Mouse (Mus musculus) neural tube, embryonic 12.5 days (tissue): ENCODE measurements around the gene Lefty2. TPM values are rescaled to one million over a fixed set of nuclear protein-coding genes. Genes with fewer than 3 reads are reported as not detected.

Experiments used
- ATAC-seq: fragments of 200-750 bp; cut with Nextera tagmentation; 2 replicates; pipeline ENCODE4 v1.8.0; 2017; ENCODE audit warnings: low read depth, mild to moderate bottlenecking, moderate TSS enrichment, moderate library complexity; ENCODE audit not compliant: low FRiP score
- H3K27ac ChIP-seq: fragments of 300-500 bp; sonication (generic); 2 replicates; pipeline ENCODE4 v1.5.1; 2016
- H3K27me3 ChIP-seq: fragments of 300-500 bp; sonication (generic); replicated peaks from 2 replicates; pipeline ENCODE4 v1.6.1; 2016; ENCODE audit warnings: mild to moderate bottlenecking
- H3K36me3 ChIP-seq: fragments of 300-500 bp; sonication (generic); 2 replicates; pipeline ENCODE4 v1.6.1; 2016; ENCODE audit warnings: mild to moderate bottlenecking
- H3K4me1 ChIP-seq: fragments of 300-500 bp; sonication (generic); 2 replicates; pipeline ENCODE4 v1.6.1; 2016
- H3K4me2 ChIP-seq: fragments of 300-500 bp; sonication (generic); replicated peaks from 2 replicates; pipeline ENCODE4 v1.6.1; 2016; ENCODE audit warnings: mild to moderate bottlenecking
- H3K4me3 ChIP-seq: fragments of 300-500 bp; sonication (generic); 2 replicates; pipeline ENCODE4 v1.5.1; 2016
- H3K9ac ChIP-seq: fragments of 300-500 bp; sonication (generic); 2 replicates; pipeline ENCODE4 v1.6.1; 2016; ENCODE audit warnings: mild to moderate bottlenecking
- H3K9me3 ChIP-seq: fragments of 300-500 bp; sonication (generic); 2 replicates; pipeline ENCODE4 v1.6.1; 2016; ENCODE audit warnings: mild to moderate bottlenecking
- WGBS: fragments of 180-500 bp; shearing (Covaris S2); methylation state at CpG from one replicate; pipeline ENCODE4 v1.1.7; 2016; 5-methylcytosine and 5-hydroxymethylcytosine counted together
- polyA plus RNA-seq: library from polyadenylated mRNA; unstranded; fragments of >200 nt; fragmentation: Nextera tagmentation; extraction: Ambion mirVana; gene quantifications from 2 replicates; pipeline ENCODE4 v1.2.1, GENCODE M21; 2016

Lefty2 gene
- polyA plus RNA-seq, 1 experiment from 2014 or later: not detected

GRCm38 (mm10) chr1:180903666-180904038 is 10.7 kb downstream of the Lefty2 start:
- H3K9ac ChIP-seq: no peak overlapping the region
- peak overlapping the region; percentile 79 for H3K4me3 ChIP-seq
- ATAC-seq: no peak
- H3K27me3 ChIP-seq: no peaks in the 10 kb centered on the region
- peaks cover 27% of the 10 kb centered on the region for H3K36me3 ChIP-seq
- H3K27ac ChIP-seq: no peak overlapping the region
- 41% methylated on average over 10 of the region's 10 CpGs for WGBS
- H3K4me2 ChIP-seq: peak overlapping the region; percentile 90
- H3K9me3 ChIP-seq: no peaks in the 10 kb centered on the region
- H3K4me1 ChIP-seq: peaks cover 18% of the 10 kb centered on the region

GRCm38 (mm10) chr1:180904039-180904814 is 11.3 kb downstream of the Lefty2 start, which contains the start of gene Pycr2:
Pycr2 (plus strand) TSS chr1:180904293.
- Histone ChIP-seq H3K4me2 (peak within 1 kb of the TSS; percentile 90), H3K36me3 (peaks cover 27% of the 10 kb centered on the region), H3K9ac (peak within 1 kb of the TSS; percentile 93), H3K27ac (peak within 1 kb of the TSS; percentile 55), H3K4me1 (peaks cover 18% of the 10 kb centered on the region), H3K4me3 (peak within 1 kb of the TSS; percentile 79), H3K9me3 (no peaks in the 10 kb centered on the region), H3K27me3 (no peaks in the 10 kb centered on the region)
- peak; percentile 98 for ATAC-seq
- under 1% methylated on average over 52 of the region's 52 CpGs for WGBS

GRCm38 (mm10) chr1:180904815-180905080 is 11.8 kb downstream of the Lefty2 start:
- peak overlapping the region; percentile 90 for H3K4me2 ChIP-seq
- peaks cover 27% of the 10 kb centered on the region for H3K36me3 ChIP-seq
- ATAC-seq: peak; percentile 33; the same call in 1 of the 2 replicates
- H3K4me3 ChIP-seq: peak overlapping the region; percentile 79
- peaks cover 18% of the 10 kb centered on the region for H3K4me1 ChIP-seq
- H3K27me3 ChIP-seq: no peaks in the 10 kb centered on the region
- H3K27ac ChIP-seq: no peak overlapping the region
- WGBS: 4% methylated on average over 5 of the region's 5 CpGs
- H3K9ac ChIP-seq: peak overlapping the region; percentile 93
- no peaks in the 10 kb centered on the region for H3K9me3 ChIP-seq

- H3K9me3 ChIP-seq: no peaks in the 10 kb centered on the region
- H3K4me2 ChIP-seq: peak overlapping the region; percentile 90
- WGBS: 69% methylated on average over 6 of the region's 6 CpGs
These were observed 12.4 kb downstream of the Lefty2 start for GRCm38 (mm10) chr1:180905307-180905706.

GRCm38 (mm10) chr1:180905876-180906275 is 13.0 kb downstream of the Lefty2 start:
- 95% methylated on average over 17 of the region's 17 CpGs for WGBS
- Histone ChIP-seq H3K4me2 (peak overlapping the region; percentile 90), H3K4me1 (peaks cover 18% of the 10 kb centered on the region), H3K36me3 (peaks cover 27% of the 10 kb centered on the region), H3K27me3 (no peaks in the 10 kb centered on the region), H3K4me3 (no peak overlapping the region), H3K9ac (no peak overlapping the region; the same call in 1 of the 2 replicates), H3K27ac (no peak overlapping the region), H3K9me3 (no peaks in the 10 kb centered on the region)
- no peak for ATAC-seq

More at GRCm38 (mm10) chr1:180905307-180905706, 12.4 kb downstream of the Lefty2 start:
- Histone ChIP-seq H3K9ac (peak overlapping the region; percentile 93), H3K27ac (no peak overlapping the region), H3K27me3 (no peaks in the 10 kb centered on the region), H3K4me1 (peaks cover 18% of the 10 kb centered on the region), H3K36me3 (peaks cover 27% of the 10 kb centered on the region), H3K4me3 (peak overlapping the region; percentile 79; the same call in 1 of the 2 replicates)
- no peak for ATAC-seq

- ATAC-seq: no peak
- H3K27me3 ChIP-seq: no peaks in the 10 kb centered on the region
- H3K36me3 ChIP-seq: peaks cover 27% of the 10 kb centered on the region
- H3K4me2 ChIP-seq: no peak overlapping the region
- WGBS: 93% methylated on average over 24 of the region's 24 CpGs
- no peak overlapping the region for H3K27ac ChIP-seq
- H3K9me3 ChIP-seq: no peaks in the 10 kb centered on the region
- no peak overlapping the region for H3K4me3 ChIP-seq
- peaks cover 18% of the 10 kb centered on the region for H3K4me1 ChIP-seq
- H3K9ac ChIP-seq: no peak overlapping the region
These were observed 13.7 kb downstream of the Lefty2 start for GRCm38 (mm10) chr1:180906461-180907147.

GRCm38 (mm10) chr1:180911138-180911537 is 18.2 kb downstream of the Lefty2 start:
- 52% methylated on average over 8 of the region's 8 CpGs for WGBS
- Histone ChIP-seq H3K36me3 (peaks cover 23% of the 10 kb centered on the region), H3K9me3 (no peaks in the 10 kb centered on the region), H3K27ac (no peak overlapping the region), H3K9ac (no peak overlapping the region), H3K4me3 (no peak overlapping the region), H3K27me3 (no peaks in the 10 kb centered on the region), H3K4me2 (no peak overlapping the region), H3K4me1 (peaks cover 4% of the 10 kb centered on the region; the same call in 1 of the 2 replicates)
- ATAC-seq: no peak

- 57% methylated on average over 20 of the region's 20 CpGs for WGBS
- Histone ChIP-seq H3K9ac (no peak overlapping the region), H3K4me3 (no peak overlapping the region), H3K4me1 (no peaks in the 10 kb centered on the region), H3K36me3 (peaks cover 18% of the 10 kb centered on the region), H3K27ac (no peak overlapping the region), H3K27me3 (no peaks in the 10 kb centered on the region), H3K4me2 (no peak overlapping the region), H3K9me3 (no peaks in the 10 kb centered on the region)
- ATAC-seq: no peak
These were observed 18.9 kb downstream of the Lefty2 start for GRCm38 (mm10) chr1:180911653-180912287.

- H3K4me3 ChIP-seq: no peak overlapping the region
- no peak overlapping the region for H3K27ac ChIP-seq
- no peaks in the 10 kb centered on the region for H3K27me3 ChIP-seq
- peaks cover 9% of the 10 kb centered on the region for H3K36me3 ChIP-seq
- H3K9me3 ChIP-seq: no peaks in the 10 kb centered on the region
- H3K4me2 ChIP-seq: no peak overlapping the region
- WGBS: 87% methylated on average over 5 of the region's 5 CpGs
- H3K4me1 ChIP-seq: no peaks in the 10 kb centered on the region
- H3K9ac ChIP-seq: no peak overlapping the region
- no peak for ATAC-seq
These were observed 19.9 kb downstream of the Lefty2 start for GRCm38 (mm10) chr1:180912792-180913191.

GRCm38 (mm10) chr1:180913797-180914196 is 20.9 kb downstream of the Lefty2 start:
- 64% methylated on average over 4 of the region's 4 CpGs for WGBS
- Histone ChIP-seq H3K4me2 (no peak overlapping the region), H3K4me1 (no peaks in the 10 kb centered on the region), H3K9me3 (no peaks in the 10 kb centered on the region), H3K4me3 (no peak overlapping the region), H3K36me3 (no peaks in the 10 kb centered on the region; the same call in 1 of the 2 replicates), H3K9ac (no peak overlapping the region), H3K27me3 (no peaks in the 10 kb centered on the region), H3K27ac (no peak overlapping the region)
- no peak for ATAC-seq

- no peaks in the 10 kb centered on the region for H3K36me3 ChIP-seq
- no peak overlapping the region for H3K27ac ChIP-seq
- no peak overlapping the region for H3K9ac ChIP-seq
- no peak for ATAC-seq
- WGBS: 90% methylated on average over 11 of the region's 11 CpGs
- no peaks in the 10 kb centered on the region for H3K9me3 ChIP-seq
- no peaks in the 10 kb centered on the region for H3K27me3 ChIP-seq
- no peaks in the 10 kb centered on the region for H3K4me1 ChIP-seq
- H3K4me3 ChIP-seq: no peak overlapping the region
- H3K4me2 ChIP-seq: no peak overlapping the region
These were observed 23.5 kb downstream of the Lefty2 start for GRCm38 (mm10) chr1:180916425-180916824.

GRCm38 (mm10) chr1:180917053-180917452 is 24.1 kb downstream of the Lefty2 start:
- Histone ChIP-seq H3K27ac (no peak overlapping the region), H3K27me3 (no peaks in the 10 kb centered on the region), H3K9me3 (no peaks in the 10 kb centered on the region), H3K4me3 (no peak overlapping the region), H3K4me1 (no peaks in the 10 kb centered on the region), H3K36me3 (no peaks in the 10 kb centered on the region), H3K9ac (no peak overlapping the region), H3K4me2 (no peak overlapping the region)
- 63% methylated on average over 1 of the region's 1 CpGs for WGBS
- no peak for ATAC-seq
